Mouse (Mus musculus): Measurements from ENCODE around the gene Obscn. TPM values are rescaled to one million over a fixed set of nuclear protein-coding genes. Genes with fewer than 3 reads are reported as not detected.

Obscn gene
- polyA plus RNA-seq, 2 experiments, result 5.4 to 11.0 TPM

GRCm38 (mm10) chr11:59141772-59142370 lies 5.7 kb upstream of the Obscn start:
- H3K9ac ChIP-seq (ENCODE audit: low read depth, low read length, severe bottlenecking), result no peak overlapping the region
- H3K4me1 ChIP-seq (ENCODE audit: control insufficient read depth, insufficient read depth, low read length), result no peaks in the 10 kb centered on the region
- H3K27me3 ChIP-seq (ENCODE audit: control insufficient read depth, insufficient read depth, low read length), result peaks cover 10% of the 10 kb centered on the region
- 12% methylated on average over 14 of the region's 14 CpGs for WGBS
- no peak overlapping the region for H3K4me3 ChIP-seq (replicated peaks; ENCODE audit: low read length)
- ATAC-seq (ENCODE audit: low FRiP score, low read depth), result no peak
- TF ChIP-seq POLR2A (IDR thresholded peaks at IDR 0.05; ENCODE audit: borderline replicate concordance, extremely low read depth, insufficient read depth, insufficient read length), result no peak
- H3K36me3 ChIP-seq (ENCODE audit: control insufficient read depth, insufficient read depth, low read length), result no peaks in the 10 kb centered on the region
- H3K4me2 ChIP-seq (replicated peaks; ENCODE audit: low read depth, low read length, severe bottlenecking), result peak overlapping the region; percentile 10; the same call in 1 of the 2 replicates
- H3K9me3 ChIP-seq (ENCODE audit: control insufficient read depth, low read length), result no peaks in the 10 kb centered on the region
- DNase-seq (ENCODE audit: low spot score), result no peak
- H3K27ac ChIP-seq (replicated peaks; ENCODE audit: low read depth, low read length), result no peak overlapping the region

GRCm38 (mm10) chr11:59138537-59139486 lies 2.6 kb upstream of the Obscn start:
- H3K4me1 ChIP-seq (ENCODE audit: control insufficient read depth, insufficient read depth, low read length), result no peaks in the 10 kb centered on the region
- DNase-seq (ENCODE audit: low spot score) (no peak), ATAC-seq (ENCODE audit: low FRiP score, low read depth) (peak; percentile 56)
- 62% methylated on average over 18 of the region's 19 CpGs for WGBS
- no peaks in the 10 kb centered on the region for H3K9me3 ChIP-seq (ENCODE audit: control insufficient read depth, low read length)
- no peaks in the 10 kb centered on the region for H3K36me3 ChIP-seq (ENCODE audit: control insufficient read depth, insufficient read depth, low read length)
- no peak overlapping the region for H3K27ac ChIP-seq (replicated peaks; ENCODE audit: low read depth, low read length)
- no peak for TF ChIP-seq POLR2A (IDR thresholded peaks at IDR 0.05; ENCODE audit: borderline replicate concordance, extremely low read depth, insufficient read depth, insufficient read length)
- no peak overlapping the region for H3K9ac ChIP-seq (ENCODE audit: low read depth, low read length, severe bottlenecking)
- H3K4me2 ChIP-seq (replicated peaks; ENCODE audit: low read depth, low read length, severe bottlenecking), result no peak overlapping the region
- H3K27me3 ChIP-seq (ENCODE audit: control insufficient read depth, insufficient read depth, low read length), result peaks cover 41% of the 10 kb centered on the region
- no peak overlapping the region for H3K4me3 ChIP-seq (replicated peaks; ENCODE audit: low read length)

GRCm38 (mm10) chr11:59136994-59137706 lies 948 bp upstream of the Obscn start:
- ATAC-seq (ENCODE audit: low FRiP score, low read depth) (no peak), DNase-seq (ENCODE audit: low spot score) (no peak)
- no peak for TF ChIP-seq POLR2A (IDR thresholded peaks at IDR 0.05; ENCODE audit: borderline replicate concordance, extremely low read depth, insufficient read depth, insufficient read length)
- Histone ChIP-seq H3K9ac (ENCODE audit: low read depth, low read length, severe bottlenecking) (no peak overlapping the region), H3K27me3 (ENCODE audit: control insufficient read depth, insufficient read depth, low read length) (peaks cover 57% of the 10 kb centered on the region), H3K9me3 (ENCODE audit: control insufficient read depth, low read length) (no peaks in the 10 kb centered on the region), H3K4me2 (replicated peaks; ENCODE audit: low read depth, low read length, severe bottlenecking) (no peak overlapping the region), H3K4me3 (replicated peaks; ENCODE audit: low read length) (no peak overlapping the region), H3K4me1 (ENCODE audit: control insufficient read depth, insufficient read depth, low read length) (no peaks in the 10 kb centered on the region), H3K36me3 (ENCODE audit: control insufficient read depth, insufficient read depth, low read length) (no peaks in the 10 kb centered on the region), H3K27ac (replicated peaks; ENCODE audit: low read depth, low read length) (no peak overlapping the region)
- WGBS, result 74% methylated on average over 12 of the region's 12 CpGs

GRCm38 (mm10) chr11:59135051-59135820 lies 966 bp downstream of the Obscn start:
- WGBS, result 7% methylated on average over 50 of the region's 55 CpGs
- Histone ChIP-seq H3K27ac (replicated peaks; ENCODE audit: low read depth, low read length) (no peak overlapping the region), H3K9me3 (ENCODE audit: control insufficient read depth, low read length) (no peaks in the 10 kb centered on the region), H3K9ac (ENCODE audit: low read depth, low read length, severe bottlenecking) (no peak overlapping the region), H3K4me1 (ENCODE audit: control insufficient read depth, insufficient read depth, low read length) (no peaks in the 10 kb centered on the region), H3K4me2 (replicated peaks; ENCODE audit: low read depth, low read length, severe bottlenecking) (peak overlapping the region; percentile 35), H3K36me3 (ENCODE audit: control insufficient read depth, insufficient read depth, low read length) (no peaks in the 10 kb centered on the region), H3K4me3 (replicated peaks; ENCODE audit: low read length) (peak overlapping the region; percentile 16), H3K27me3 (ENCODE audit: control insufficient read depth, insufficient read depth, low read length) (peaks cover 57% of the 10 kb centered on the region)
- ATAC-seq (ENCODE audit: low FRiP score, low read depth) (no peak), DNase-seq (ENCODE audit: low spot score) (no peak)
- no peak for TF ChIP-seq POLR2A (IDR thresholded peaks at IDR 0.05; ENCODE audit: borderline replicate concordance, extremely low read depth, insufficient read depth, insufficient read length)

All from limb, embryonic 14.5 days (tissue).